Mouse (Mus musculus) frontal cortex, postnatal 14 days (tissue): ENCODE measurements at regions not wholly inside any gene's neighbourhood (a gene's known extent, or its start where the extent isn't known, plus 50 kb on each side); places are given as distances from the start of the nearest gene placed in this dataset.
"Not testable (repeated sequence)": the region's sequence is repeated elsewhere in the genome, so short reads cannot be mapped to it uniquely, and the experiment has no call there.

Source experiments
- DNase-seq, 2 experiments: peaks; one replicate each; pipeline ENCODE4 v3.0.0; 2022; ENCODE audit warnings: low spot score in 2 of 2

DNA sequence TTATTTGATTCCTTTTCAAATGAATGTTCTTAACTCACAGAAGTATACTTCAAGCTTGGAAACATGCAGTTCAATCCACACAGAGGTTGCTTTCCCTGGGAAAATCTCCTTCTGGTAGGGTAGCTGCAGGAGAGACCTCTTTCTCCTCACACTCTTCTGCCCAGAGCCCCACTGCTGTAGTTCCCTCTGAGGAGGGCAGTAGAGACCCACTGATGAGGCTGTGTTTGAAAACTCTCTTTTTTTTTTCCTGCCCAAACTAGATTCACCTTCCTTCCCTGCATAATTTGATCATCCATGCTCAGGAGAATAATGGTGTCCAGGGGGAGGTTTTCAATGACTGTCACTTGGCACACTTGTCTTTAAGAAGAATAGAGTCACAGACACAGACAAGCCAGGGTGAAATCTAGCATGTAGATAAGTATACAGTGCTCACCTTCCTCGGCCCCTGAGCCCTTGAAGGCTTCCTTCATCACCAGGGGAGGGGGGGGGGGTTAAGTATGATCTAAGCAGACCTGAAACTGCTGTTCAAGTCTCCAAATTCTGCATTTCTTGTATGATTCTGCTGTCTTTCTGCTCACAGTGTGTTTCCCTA is 457.3 kb upstream of the Nrsn1 start:
- DNase-seq: peak in 1 of 2 experiments; percentile 6

DNA sequence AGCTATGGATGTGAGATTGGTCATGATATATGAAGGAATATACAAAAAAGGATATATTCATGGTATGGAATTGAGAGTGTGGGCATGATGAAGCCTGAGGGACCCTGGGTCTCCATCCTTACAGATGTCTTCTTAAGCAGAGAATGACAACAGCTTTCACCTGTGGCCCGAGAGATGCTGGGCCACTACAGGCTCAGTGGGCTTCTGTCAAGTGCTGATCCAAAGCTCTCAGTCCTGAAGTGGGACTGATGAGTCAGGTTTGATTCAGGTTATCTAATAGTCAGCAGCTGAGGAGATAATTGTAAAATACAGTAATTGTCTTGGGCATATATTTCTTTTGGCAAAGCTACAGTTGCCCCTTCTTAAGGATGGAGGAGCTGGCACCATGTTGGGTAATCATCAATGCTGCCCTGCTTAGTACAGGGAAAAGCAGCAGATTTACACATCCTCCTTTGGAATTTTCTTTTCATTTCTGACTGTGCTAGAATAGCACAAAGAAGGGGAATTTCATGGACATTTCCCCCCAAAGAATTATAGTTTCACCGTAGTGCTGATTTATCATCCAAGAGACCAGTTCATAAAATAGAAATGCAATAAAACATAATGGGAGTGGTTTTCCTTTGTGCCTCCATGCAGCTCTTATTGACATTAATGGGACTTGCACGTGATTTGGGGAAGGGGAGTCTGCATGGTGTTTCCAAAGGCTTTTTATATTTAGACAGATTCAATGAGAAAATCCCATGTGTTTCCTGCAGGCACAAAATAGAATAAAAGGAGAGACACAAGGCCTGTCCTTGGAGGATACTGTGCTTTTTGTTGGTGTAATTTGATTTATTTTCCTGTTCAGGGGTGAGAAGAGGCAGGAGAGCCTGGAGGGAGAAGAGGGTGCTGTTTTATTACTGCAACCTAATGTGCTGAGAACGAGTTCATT is 452.6 kb upstream of the Nrsn1 start:
- DNase-seq: no peak

DNA sequence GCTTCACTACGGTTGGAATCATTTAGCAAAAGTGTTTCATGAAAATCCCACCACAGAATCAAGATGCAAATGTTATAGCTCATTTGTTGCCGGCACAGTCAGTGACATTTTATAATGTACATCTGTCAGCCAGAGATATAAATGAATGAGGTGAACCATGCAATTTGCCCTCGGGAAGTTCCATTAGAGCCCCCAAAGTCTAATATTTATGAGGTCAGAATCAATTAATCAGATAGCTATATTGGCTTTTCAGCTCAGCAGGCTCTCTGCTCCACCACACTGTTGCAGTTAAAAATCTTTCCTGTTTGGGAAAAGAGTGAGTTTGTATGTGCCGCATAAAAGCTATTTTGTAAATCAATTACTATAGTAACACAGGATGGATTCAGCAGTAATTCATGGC is 430.7 kb upstream of the Nrsn1 start:
- no peak for DNase-seq

DNA sequence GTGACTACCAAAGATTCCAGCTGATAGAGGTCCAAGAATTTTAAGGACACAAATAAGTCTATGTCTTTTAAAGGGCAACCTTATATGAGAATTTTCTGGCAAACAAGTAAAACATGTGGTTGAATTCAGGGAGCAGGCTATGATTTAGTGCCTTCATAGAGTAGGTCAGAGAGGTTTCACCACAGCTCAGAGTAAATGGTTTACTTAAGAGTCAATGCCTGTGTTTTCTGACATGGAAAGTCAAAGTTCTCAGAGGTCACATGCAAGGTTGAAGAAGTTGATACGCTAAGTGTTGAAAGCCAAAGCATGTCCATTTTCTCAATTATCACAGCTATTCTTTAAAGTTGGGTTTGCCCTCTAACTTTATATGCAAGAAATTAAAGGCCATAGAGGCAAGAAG is 425.7 kb upstream of the Nrsn1 start:
- DNase-seq: no peak

DNA sequence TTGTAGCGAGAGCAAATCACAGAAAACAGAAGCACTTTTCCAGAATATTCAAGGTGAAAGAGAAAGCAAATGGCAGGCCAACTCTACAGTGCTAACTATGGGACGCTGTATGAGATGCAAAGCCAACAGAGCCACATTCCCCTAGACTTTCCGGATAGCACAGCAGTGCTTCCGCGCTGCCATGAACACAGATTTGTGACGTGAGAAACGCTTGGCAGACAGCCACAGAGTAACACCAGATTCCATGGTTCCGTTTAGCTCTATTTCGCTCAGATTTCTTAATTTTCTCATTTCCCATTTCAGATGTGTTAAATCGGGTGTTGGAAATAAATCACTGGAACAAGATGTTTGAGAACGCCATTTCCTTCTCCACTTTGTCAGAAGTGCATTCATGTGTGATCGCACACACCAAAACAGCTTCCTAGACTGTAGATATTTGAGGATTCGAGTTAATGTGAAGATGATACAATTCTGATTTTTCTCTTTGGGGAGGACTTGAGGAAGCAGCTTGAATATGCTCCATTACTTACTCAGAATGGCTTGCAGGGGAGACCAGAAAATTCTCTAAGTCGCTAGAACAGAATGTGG is 424.8 kb upstream of the Nrsn1 start:
- DNase-seq: peak; percentile 39 to 42

DNA sequence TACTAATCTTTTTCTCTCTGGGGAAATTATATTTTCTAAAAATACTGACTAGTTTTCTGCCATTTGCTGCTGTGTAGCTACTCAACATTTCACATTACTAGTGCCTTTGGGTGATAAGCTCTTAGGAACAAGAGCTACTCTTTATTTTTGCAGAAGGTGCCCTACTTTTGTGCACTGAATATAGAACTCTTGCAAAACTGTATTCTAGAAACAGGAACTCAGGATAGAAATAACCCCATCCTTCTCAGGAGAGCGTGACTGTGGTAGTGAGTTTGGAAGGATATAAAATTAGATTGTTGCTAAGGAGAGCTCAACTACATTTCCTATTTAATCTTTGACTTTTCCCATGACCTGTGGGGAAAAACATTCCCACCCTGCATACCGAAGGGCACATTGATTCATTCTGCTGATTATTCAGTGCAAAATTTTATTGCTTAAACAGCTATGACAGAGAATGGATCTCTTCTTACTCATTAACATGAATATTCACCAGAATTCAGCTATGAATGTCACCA is 408.0 kb upstream of the Nrsn1 start:
- DNase-seq: no peak

DNA sequence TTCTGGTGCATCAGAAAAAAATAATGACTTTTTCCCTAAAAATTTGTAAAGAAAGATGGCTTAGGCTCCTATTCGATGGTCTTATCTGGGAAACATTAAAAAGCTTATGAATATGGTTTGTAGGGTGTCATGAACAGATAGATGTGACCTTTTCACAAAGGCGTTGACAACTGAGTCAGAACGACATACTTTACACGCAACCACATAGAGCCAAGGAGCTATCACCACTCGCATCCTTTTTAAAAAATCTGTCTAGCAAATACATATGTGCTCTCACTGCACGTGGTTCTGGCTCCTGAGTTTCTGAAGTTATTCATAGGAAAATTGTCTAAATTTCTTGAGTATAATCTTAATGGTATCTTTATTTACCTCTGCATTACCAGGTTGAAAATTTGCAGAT is 404.9 kb upstream of the Nrsn1 start:
- DNase-seq: no peak

DNA sequence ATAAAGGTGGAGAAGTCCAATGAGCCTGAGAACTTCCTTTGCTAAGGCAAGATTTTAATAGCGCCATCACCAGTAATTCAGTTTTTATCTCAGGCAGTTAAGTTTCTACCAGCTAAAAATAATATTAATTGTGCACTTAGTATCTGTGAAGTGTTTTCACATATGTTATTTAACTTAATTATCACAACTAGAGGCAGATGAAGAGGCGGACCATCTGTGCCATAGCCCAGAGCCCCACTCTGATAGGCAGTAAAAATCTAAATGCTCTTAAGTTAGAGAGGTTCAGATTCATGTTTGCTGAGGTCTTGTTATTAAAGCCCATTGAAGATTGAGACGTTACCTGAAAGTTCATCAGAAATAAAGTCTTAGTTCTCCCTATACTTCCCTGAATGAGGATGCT is 395.7 kb upstream of the Nrsn1 start:
- no peak for DNase-seq

DNA sequence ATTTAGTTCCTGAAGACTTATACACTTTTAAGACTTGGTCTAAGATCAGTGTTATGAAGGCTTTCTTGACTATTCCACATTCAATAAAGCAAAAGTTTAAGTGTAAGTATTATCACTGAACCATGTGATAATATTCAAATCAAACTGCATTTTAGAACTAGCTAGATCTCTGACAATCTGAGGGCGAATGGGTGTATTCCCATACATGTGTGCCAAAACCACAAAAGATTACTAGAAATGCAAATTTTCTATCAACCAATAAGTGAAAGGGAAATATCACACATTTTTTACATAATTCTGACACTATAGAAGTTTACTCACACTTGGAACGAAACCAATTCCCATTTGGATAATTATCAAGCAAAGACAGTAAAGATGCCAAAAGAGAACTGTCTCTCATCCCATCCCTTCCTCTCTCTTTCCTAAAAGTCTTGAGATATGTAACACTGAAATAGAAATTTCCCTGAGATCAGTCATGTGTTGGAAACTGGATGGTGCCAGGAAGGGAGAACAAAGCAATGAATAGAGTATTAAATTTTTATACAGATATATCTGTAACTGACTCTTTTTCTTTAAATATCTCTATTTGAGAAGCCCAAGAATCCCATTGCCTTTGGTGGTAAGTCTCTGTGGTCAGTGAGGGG is 394.8 kb upstream of the Nrsn1 start:
- DNase-seq: no peak

DNA sequence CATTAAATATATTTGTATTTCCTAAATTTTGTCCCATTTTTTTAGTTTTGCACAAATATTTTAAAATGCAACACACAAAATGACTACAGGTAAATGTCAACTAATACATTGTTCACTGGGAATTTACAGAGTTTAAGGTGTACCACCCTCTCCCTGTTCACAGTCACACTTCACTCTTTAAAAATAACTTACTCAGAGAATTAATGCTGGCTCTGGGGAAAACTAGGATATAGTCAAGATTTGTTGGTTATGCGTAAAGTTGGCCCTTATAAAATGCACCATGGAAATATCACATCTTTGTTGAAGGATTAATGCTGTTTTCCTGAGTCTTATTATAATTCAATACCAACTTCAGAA is 378.1 kb upstream of the Nrsn1 start:
- DNase-seq: no peak

DNA sequence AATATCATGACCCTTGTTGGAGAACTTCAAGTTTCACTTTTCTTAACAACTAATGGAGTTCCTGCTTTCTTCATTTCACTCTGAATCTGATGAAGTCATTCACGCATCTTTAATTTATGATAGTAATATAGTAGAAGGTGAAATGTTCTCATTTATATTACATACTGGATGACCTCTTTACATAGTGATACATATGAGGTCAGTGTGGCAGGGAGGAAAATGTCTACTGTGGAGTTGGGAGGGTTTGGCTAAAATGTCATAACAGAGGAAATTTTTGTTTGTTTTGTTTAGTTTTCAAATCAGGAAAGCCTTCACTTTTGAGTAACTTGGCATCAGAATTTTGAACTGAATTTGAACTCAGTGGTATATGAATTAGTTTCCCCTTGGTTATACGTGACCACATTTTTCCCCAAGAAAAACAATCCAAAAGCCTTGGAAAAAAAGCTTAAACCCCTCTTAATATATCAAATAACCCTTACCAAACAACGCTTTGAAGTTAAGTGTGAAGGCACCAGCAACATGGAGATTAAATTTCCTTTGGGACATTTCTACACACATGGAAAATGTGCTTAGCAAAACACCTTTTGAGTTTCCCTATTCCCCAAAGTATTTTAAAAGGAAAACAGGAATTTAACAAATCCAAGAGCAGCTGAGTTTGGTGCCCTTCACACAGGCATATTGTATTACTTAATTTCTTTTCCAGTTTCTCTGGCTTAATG is 377.6 kb upstream of the Nrsn1 start:
- DNase-seq: no peak

DNA sequence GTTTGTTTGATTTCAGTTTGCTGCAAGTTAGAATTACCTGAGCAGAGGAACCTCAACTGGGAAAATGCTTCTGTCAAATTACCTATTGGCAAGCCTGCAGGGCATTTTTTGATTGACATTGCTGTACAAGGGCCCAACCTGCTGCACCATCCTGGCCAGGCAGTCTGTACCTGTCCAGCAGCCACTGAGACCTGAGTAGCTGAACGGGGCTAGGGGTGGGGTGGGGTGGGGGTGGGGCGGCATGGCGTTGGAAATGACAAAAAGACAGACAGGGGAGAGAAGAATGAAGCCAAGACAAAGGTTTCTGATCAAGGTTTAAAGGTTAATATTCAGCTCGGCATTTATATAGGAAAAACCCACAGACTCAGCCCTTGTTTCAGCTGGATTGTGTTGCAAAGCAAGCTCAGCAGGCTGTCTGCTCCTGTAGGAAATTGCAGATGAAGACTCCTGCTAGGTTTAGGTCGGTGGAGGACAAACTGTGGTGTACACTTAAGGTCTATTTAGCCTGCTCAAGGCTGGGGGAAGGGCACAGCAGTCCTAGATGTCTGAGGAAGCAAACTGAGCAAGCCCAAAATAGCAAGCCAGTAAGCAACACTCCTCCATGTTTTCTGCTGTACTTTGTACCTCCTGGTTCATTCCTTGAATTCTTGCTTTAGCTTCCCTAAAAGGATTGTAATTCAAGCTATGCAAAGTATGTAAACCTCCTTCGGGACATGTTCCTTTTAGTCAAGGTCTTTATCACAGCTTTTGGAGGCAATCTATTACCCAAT is 369.4 kb upstream of the Nrsn1 start:
- no peak for DNase-seq

DNA sequence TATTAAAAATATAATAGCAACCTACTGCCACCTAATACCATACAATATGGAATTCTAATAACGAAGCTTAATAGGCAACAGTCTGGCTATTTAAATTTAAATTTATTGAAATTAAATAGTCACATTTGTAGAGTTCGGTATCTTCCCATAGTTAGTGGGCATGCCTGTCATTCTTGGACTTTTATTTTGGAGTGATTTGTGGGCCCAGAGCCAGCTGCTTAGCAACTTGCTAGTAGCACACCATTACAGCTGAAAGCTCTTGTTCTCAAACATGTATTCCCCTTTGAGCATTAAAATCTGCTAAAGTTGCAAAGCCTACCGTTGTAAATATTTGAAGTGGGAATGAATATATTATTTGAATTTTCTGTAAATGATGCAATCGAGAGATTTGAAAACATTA is 359.2 kb upstream of the Nrsn1 start:
- no peak for DNase-seq

DNA sequence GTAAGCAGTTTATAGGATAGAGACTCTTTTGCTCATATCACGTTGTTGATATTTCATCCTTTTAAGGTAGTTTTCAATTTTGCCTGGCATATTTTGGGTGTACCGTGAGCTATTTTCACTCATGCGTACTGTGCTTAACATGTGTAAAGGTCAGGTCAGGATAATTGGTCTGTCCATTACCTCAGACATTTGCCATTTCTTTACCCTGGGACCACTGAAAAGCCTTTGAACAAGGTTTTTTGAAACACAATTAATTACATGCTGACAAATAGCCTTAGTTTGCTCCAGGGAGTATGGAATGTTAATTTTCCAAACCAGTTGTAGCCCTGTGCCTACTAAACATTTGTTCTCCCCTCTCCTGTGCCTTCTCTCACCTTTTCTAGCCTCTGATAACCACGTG is 347.3 kb upstream of the Nrsn1 start:
- no peak for DNase-seq

DNA sequence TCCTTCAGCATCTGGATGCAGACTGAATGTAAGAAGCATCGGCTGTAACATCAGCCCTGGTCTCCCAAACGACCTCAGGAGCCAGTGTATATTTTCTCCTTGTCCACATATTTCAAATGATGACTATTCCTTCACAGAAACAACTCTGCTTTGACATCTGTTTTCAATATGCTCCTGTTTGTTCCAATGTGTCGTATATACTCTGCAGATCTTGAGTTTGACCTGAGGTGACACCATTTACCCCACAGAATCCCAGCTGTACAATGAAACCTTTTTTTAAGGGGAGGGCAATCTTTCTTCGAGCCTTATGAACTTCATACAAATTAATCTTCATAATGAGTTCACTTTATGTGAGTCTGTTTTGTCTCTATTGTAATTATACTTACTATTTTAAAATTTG is 341.7 kb upstream of the Nrsn1 start:
- DNase-seq: no peak

DNA sequence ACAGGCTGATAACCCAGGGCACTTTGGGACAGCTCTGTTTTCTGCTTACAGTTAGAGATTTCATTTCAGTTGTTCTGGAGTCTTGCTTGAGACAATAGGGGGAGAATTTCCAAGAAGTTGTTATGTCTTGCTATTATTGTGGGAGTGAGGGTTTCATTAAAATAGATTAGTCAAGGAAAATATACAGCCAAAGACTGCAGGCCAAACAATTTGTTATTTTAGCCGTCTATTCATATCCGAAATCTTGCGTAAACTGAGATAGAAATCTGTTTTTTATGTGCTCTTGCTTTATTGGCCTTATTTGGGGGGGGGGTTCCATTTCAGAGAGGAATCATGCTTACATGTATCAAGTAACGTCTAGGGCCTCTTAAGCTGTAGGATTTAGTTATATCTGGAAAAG is 339.3 kb upstream of the Nrsn1 start:
- DNase-seq: no peak

DNA sequence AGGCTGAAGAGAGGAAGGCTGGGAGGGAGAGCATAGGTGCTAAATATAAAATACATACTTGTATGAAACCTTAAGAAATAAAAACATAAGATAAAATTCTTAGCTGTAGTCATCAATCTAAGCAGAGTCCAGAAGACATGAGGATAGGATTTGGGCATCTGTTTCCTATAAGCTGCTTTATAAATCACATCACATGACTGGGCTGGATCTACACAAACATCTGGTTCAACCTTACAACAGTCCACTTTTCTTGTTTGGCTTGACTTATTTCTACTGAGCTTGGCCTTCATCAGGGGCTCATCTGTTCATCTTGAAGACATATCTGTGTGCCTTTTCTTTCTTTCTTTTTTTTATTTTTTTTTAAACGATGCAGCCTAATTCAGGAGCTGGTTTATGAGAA is 338.9 kb upstream of the Nrsn1 start:
- DNase-seq: no peak

DNA sequence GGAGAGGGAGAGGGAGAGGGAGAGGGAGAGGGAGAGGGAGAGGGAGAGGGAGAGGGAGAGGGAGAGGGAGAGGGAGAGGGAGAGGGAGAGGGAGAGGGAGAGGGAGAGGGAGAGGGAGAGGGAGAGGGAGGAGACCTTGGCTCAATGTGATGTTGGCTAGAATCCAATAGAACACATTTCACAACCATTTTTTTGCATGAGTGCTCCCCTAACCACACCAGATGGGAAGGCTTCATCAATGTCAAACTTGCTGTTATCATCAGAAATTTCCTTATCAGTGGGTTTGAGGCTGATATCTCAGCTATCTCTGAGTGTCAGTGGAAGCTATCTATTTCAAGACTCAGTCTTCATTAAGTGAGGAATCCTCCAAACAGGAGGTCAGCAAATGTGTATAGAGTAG is 331.0 kb upstream of the Nrsn1 start:
- DNase-seq: not testable (repeated sequence)

DNA sequence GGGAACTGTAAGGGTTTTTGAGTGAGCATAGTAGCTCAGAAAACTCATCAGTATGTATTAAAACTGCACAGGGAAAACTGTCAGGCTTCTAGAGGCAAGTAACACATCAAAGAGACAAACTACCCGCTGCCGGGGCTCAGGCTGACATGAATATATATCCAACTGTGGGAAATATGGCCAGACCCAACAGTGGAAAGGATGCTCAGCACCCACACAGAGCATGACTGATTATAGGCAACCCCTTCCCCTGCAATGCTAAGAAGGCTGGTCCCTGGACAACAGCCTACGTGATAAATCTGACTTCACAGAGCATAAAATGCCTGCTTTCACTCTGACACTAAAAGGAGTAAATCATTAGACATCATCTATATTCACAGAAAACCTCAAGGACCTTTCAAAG is 324.3 kb upstream of the Nrsn1 start:
- no peak for DNase-seq

DNA sequence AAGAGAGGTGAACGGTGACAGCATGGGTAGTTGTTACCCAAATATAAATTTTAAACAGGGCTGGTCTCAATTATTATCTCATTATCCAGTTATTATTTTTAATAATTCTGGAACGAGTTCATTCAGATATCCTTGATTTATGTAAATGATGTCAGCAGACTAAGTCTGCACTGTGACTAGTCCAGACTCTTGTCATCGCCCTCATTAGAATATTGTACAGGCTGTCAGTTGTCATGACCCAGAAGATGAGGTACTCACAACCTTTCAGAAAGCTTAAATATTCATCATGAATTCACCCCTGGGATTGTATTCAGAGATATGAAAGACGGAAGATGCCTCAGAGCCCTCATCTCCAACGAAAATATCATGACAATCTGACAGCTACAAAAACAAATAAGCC is 300.3 kb upstream of the Nrsn1 start:
- no peak for DNase-seq

DNA sequence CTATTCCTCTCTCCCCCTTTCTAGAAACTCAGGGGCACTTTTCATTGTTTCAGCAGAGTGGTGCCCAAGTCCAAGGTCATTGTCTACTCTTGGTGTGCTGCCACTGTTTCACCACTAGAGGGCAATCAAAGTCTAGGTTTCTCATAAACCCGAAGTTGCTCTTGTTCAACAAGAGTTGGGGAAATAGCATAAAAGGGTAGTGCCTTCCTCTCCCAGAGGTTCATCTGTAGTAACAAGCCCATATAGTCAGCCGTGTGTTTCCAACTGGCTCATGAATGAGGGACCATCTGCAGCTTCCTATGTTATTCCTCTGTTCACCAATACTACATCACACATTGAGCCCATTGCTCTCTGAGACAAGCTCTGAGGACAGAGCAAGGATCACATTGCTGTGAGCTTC is 292.4 kb upstream of the Nrsn1 start:
- DNase-seq: peak; percentile 10 to 52
